Mouse (Mus musculus) liver, embryonic 14.5 days (tissue): Measurements from ENCODE around the gene Cntln. TPM values are rescaled to one million over a fixed set of nuclear protein-coding genes. Genes with fewer than 3 reads are reported as not detected.

Experiments used
- ATAC-seq: fragments of 200-750 bp; cut with Nextera tagmentation; 2 replicates; pipeline ENCODE4 v1.8.0; 2017; ENCODE audit warnings: moderate number of reproducible peaks, mild to moderate bottlenecking, moderate library complexity; ENCODE audit not compliant: insufficient read depth
- DNase-seq, 3 experiments: peaks; one replicate each; pipeline ENCODE4 v3.0.0-alpha.2; 2012 to 2013; ENCODE audit warnings: low read depth in 3 of 3, low spot score in 3 of 3
- H3K27ac ChIP-seq: fragments of 300-500 bp; sonication (generic); 2 replicates; pipeline ENCODE4 v1.5.1; 2014; ENCODE audit warnings: moderate library complexity, mild to moderate bottlenecking, control low read depth, inconsistent platforms
- H3K27me3 ChIP-seq: fragments of 300-500 bp; sonication (generic); 2 replicates; pipeline ENCODE4 v1.6.1; 2014; ENCODE audit warnings: mild to moderate bottlenecking, low read length, moderate library complexity; ENCODE audit not compliant: control insufficient read depth, insufficient read depth
- H3K36me3 ChIP-seq: fragments of 300-500 bp; sonication (generic); replicated peaks from 2 replicates; pipeline ENCODE4 v1.6.1; 2014; ENCODE audit warnings: low read depth; ENCODE audit not compliant: control insufficient read depth, insufficient read depth
- H3K4me1 ChIP-seq, 2 experiments: fragments of 200-500 bp in 1 of 2; fragments of 300-500 bp in 1 of 2; sonication (generic) in 1 of 2; replicated peaks; 2 replicates each; pipeline ENCODE4 v1.6.1; 2012 to 2014; ENCODE audit warnings: antibody characterized with exemption in 1 of 2, inconsistent platforms in 1 of 2, low read length in 1 of 2; ENCODE audit not compliant: control insufficient read depth in 2 of 2, insufficient read depth in 2 of 2
- H3K4me2 ChIP-seq: fragments of 300-500 bp; sonication (generic); 2 replicates; pipeline ENCODE4 v1.6.1; 2014; ENCODE audit warnings: low read depth, mild to moderate bottlenecking, control low read depth, moderate library complexity
- H3K4me3 ChIP-seq, 2 experiments: fragments of 200-500 bp in 1 of 2; fragments of 300-500 bp in 1 of 2; sonication (generic) in 1 of 2; 2 replicates each; pipeline ENCODE4 v1.5.1; 2012 to 2014; ENCODE audit warnings: low read depth in 2 of 2, low read length in 2 of 2, mild to moderate bottlenecking in 2 of 2, control low read depth in 1 of 2, inconsistent platforms in 1 of 2, moderate library complexity in 1 of 2; ENCODE audit not compliant: insufficient read depth in 1 of 2
- H3K9ac ChIP-seq: fragments of 300-500 bp; sonication (generic); replicated peaks from 2 replicates; pipeline ENCODE4 v1.6.1; 2014; ENCODE audit warnings: mild to moderate bottlenecking, control low read depth, moderate library complexity
- H3K9me3 ChIP-seq: fragments of 300-500 bp; sonication (generic); 2 replicates; pipeline ENCODE4 v1.6.1; 2016; ENCODE audit warnings: low read length, mixed read lengths; ENCODE audit not compliant: control insufficient read depth
- CTCF ChIP-seq: IDR thresholded peaks from 2 replicates; pipeline ENCODE4 v1.5.1; 2016; ENCODE audit warnings: antibody characterized with exemption, low read depth, control low read depth
- EP300 ChIP-seq: IDR thresholded peaks from 2 replicates; pipeline ENCODE4 v1.6.1; 2016; ENCODE audit warnings: antibody characterized with exemption, low read depth
- WGBS: fragments of 180-500 bp; shearing (Covaris S2); extraction: QIAGEN DNeasy Blood & Tissue Kit; methylation state at CpG from one replicate; pipeline ENCODE4 v1.1.7; 2014; ENCODE audit not compliant: insufficient replicate concordance; 5-methylcytosine and 5-hydroxymethylcytosine counted together
- polyA plus RNA-seq, 2 experiments: library from polyadenylated mRNA; depleted of rRNA in 1 of 2; stranded (reverse) in 1 of 2; unstranded in 1 of 2; fragments of >200 nt; fragmentation: Nextera tagmentation in 1 of 2; extraction: Ambion mirVana in 1 of 2; gene quantifications; 2 replicates each; pipeline versions ENCODE4 v1.2.1 to v1.2.3; 2012 to 2014

Gene Cntln
- polyA plus RNA-seq, 2 experiments = 1.5 to 1.7 TPM

DNA sequence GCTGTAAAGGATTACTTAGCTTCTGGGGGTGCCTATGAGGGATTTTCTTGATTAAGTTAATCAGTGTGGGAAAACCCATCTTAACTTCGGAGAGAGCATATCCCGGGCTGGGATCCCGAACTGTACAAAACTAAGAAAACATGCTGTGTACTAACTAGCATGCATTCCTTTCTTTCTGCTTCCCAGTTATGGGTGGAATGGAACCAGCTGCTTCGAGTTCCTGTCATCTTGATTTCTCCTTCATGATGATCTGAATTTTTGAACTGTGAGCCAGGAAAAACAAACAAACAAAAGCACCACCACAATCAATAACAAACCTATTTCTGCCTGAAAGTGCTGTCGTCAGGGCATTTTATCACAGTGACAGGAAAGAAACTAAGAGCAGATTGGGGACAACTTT is 265.6 kb downstream of the Cntln start:
- H3K9me3 ChIP-seq = no peaks in the 10 kb centered on the region
- H3K4me3 ChIP-seq = no peak overlapping the region
- H3K36me3 ChIP-seq = no peaks in the 10 kb centered on the region
- H3K27ac ChIP-seq = no peak overlapping the region
- no peaks in the 10 kb centered on the region for H3K27me3 ChIP-seq
- no peak for DNase-seq
- no peak overlapping the region for H3K4me2 ChIP-seq
- 55% methylated on average over 5 of the region's 5 CpGs for WGBS
- no peak for ATAC-seq
- no peaks in the 10 kb centered on the region for H3K4me1 ChIP-seq
- TF ChIP-seq EP300 (no peak), CTCF (no peak)
- no peak overlapping the region for H3K9ac ChIP-seq

- Histone ChIP-seq H3K9me3 (no peaks in the 10 kb centered on the region), H3K4me3 (no peak overlapping the region), H3K4me1 (no peaks in the 10 kb centered on the region), H3K4me2 (no peak overlapping the region), H3K36me3 (no peaks in the 10 kb centered on the region), H3K9ac (no peak overlapping the region), H3K27ac (no peak overlapping the region), H3K27me3 (no peaks in the 10 kb centered on the region)
- no peak for DNase-seq
- 69% methylated on average over 7 of the region's 7 CpGs for WGBS
- no peak for TF ChIP-seq CTCF
- ATAC-seq = no peak
Observed at GRCm38 (mm10) chr4:85151881-85152280, 267.8 kb downstream of the Cntln start.

DNA sequence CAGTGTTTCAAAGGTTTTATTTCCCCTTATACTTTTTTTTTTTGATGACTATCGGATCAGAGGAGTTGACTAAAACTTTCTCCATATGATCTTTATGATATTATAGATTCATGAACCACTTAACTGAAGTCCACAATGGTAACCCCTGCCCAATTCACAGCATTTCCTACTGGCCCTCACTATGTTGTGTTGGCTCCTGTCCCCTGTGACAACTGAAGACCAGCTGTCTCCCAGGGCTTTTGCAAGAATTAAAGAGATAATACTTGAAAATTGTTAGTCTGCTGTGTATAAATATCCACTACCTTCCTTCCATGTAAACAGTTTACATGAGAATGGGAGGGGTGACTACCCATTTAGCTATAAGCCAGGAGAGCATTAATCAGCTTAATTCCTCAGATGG is 270.3 kb downstream of the Cntln start:
- no peak for ATAC-seq
- H3K27me3 ChIP-seq = no peaks in the 10 kb centered on the region
- no peaks in the 10 kb centered on the region for H3K36me3 ChIP-seq
- 69% methylated on average over 1 of the region's 1 CpGs for WGBS
- H3K4me2 ChIP-seq = no peak overlapping the region
- DNase-seq = no peak
- no peaks in the 10 kb centered on the region for H3K9me3 ChIP-seq
- no peak overlapping the region for H3K27ac ChIP-seq
- no peak overlapping the region for H3K4me3 ChIP-seq
- no peaks in the 10 kb centered on the region for H3K4me1 ChIP-seq
- TF ChIP-seq EP300 (no peak), CTCF (no peak)
- no peak overlapping the region for H3K9ac ChIP-seq

DNA sequence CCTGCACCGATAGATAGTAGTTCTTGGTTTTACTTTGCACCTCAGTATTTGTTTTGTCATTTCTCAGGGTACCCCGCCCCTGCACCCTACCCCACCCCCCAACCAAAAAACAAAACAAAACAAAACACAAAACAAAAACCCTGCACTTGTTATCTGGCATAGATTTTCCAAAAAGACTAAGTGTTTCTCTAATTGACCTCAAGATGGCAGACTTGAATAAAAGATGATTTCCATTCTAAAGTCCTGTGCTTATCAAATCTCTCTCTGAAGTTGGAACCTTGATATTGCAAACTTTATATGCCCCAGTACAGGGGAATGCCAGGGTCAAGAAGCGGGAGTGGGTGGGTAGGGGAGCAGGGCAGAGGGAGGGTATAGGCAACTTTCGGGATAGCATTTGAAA is 277.0 kb downstream of the Cntln start:
- no peak for DNase-seq
- H3K9me3 ChIP-seq = no peaks in the 10 kb centered on the region
- WGBS = 44% methylated on average over 4 of the region's 4 CpGs
- no peak overlapping the region for H3K4me2 ChIP-seq
- no peak overlapping the region for H3K4me3 ChIP-seq
- no peak overlapping the region for H3K27ac ChIP-seq
- no peaks in the 10 kb centered on the region for H3K36me3 ChIP-seq
- no peaks in the 10 kb centered on the region for H3K4me1 ChIP-seq
- H3K9ac ChIP-seq = no peak overlapping the region
- TF ChIP-seq CTCF (no peak), EP300 (no peak)
- H3K27me3 ChIP-seq = no peaks in the 10 kb centered on the region
- no peak for ATAC-seq

DNA sequence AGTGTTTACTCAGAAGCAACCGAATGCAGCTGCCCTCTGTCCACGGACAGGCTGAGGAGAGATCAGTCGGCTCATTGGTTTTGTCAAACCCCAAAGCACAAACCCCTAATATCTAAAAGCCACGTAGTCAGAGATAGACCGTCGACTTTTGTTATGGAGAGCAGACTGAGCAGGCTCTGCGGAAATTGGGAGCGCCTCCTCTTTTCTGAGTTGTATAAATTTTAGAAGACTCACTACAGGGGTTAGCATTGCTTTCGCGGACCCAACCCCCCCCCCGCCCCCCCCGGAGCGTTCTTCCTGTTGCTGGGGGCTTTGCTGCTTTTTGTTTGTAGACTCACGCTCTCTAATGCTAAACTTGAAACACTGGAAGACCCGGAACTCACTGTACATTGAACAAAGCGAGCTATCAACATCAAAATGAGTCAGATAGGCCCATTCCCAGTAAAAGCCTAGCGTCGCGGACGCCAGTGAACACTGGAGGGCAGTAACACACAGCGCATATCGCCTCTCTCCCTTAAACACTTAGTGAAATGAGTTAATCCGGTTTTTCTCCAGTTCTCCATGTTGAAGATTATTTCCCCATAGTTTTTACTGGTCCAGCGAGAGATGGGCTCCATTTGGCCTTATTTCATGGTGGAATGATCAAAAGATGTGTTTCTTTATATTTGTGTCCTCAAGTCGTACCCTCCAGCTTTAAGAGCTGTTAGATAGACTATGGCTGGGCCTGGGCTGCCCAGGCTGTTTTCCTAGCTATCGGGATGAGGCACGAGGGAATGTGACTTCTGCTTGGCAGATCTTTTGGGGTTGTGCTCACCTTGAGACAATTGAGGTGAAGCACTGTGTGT is 278.6 kb downstream of the Cntln start:
- no peaks in the 10 kb centered on the region for H3K36me3 ChIP-seq
- no peaks in the 10 kb centered on the region for H3K4me1 ChIP-seq
- no peak overlapping the region for H3K9ac ChIP-seq
- DNase-seq (peak in 1 of 3 experiments; percentile 2), ATAC-seq (no peak)
- WGBS = 25% methylated on average over 27 of the region's 27 CpGs
- H3K27ac ChIP-seq = no peak overlapping the region
- no peaks in the 10 kb centered on the region for H3K27me3 ChIP-seq
- no peak overlapping the region for H3K4me2 ChIP-seq
- TF ChIP-seq EP300 = no peak
- peak; percentile 48 for TF ChIP-seq CTCF
- no peak overlapping the region for H3K4me3 ChIP-seq
- no peaks in the 10 kb centered on the region for H3K9me3 ChIP-seq
